In the genomic region with DNA sequence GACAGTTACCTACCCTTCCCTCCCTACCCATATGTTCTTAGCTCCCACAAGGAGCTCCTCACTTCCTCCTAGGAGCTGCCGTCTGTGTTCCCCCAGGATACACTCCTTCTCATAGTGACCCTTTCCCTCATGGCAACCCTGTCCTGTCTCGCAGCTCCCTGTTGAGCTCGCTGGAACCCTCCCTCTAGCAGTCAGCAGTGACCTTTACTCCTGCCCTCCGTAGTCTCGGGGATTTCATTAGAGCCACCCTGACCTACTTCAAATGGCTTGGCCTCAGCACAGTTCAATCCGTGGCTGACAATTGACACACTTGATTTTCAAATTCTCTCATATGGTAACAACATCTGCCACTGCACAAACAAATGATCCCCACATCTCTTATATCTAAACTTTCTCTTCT, we compare ENCODE assay signal across 20 mouse cellular contexts. TPM values are rescaled to one million over a fixed set of nuclear protein-coding genes. Genes with fewer than 3 reads are reported as not detected.
DNase-seq lines count a peak whose midpoint lies in the region; ATAC-seq lines count a peak whose summit lies in the region.
"Had no signal": no experiment of that assay in that cellular context is flagged by ENCODE, and none has a peak within 500 bp of the region (broad histone marks: within the 10 kb centered on the region; RNA-seq: fewer than 3 reads in every experiment).

No protein-coding gene starts in this region.

- no peaks in the 10 kb centered on the region for H3K4me1 ChIP-seq in kidney, embryonic 14.5 days (ENCODE audit: control insufficient read depth, insufficient read depth, low read length)
- no peaks in the 10 kb centered on the region for H3K4me1 ChIP-seq in liver, embryonic 16.5 days (ENCODE audit: control insufficient read depth, low read depth, low read length)
- no peaks in the 10 kb centered on the region for H3K4me1 ChIP-seq in liver, embryonic 12.5 days
- H3K4me1 ChIP-seq: hindbrain, embryonic 13.5 days; liver, embryonic 15.5 days had no signal

- no peak overlapping the region for H3K4me2 ChIP-seq in kidney, embryonic 14.5 days (replicated peaks; ENCODE audit: low read depth, low read length)
- H3K4me2 ChIP-seq in liver, embryonic 16.5 days (ENCODE audit: low read depth, low read length) = no peak overlapping the region
- H3K4me2 ChIP-seq in liver, embryonic 12.5 days = no peak overlapping the region
- H3K4me2 ChIP-seq: hindbrain, embryonic 13.5 days; limb, embryonic 12.5 days; liver, embryonic 15.5 days had no signal

- H3K27me3 ChIP-seq in kidney, embryonic 14.5 days (ENCODE audit: control insufficient read depth, insufficient read depth, low read length) = no peaks in the 10 kb centered on the region
- no peaks in the 10 kb centered on the region for H3K27me3 ChIP-seq in liver, embryonic 16.5 days (ENCODE audit: control insufficient read depth, insufficient read depth, low read depth, low read length)
- H3K27me3 ChIP-seq in liver, embryonic 12.5 days (replicated peaks) = no peaks in the 10 kb centered on the region
- H3K27me3 ChIP-seq: hindbrain, embryonic 13.5 days; limb, embryonic 12.5 days; liver, embryonic 15.5 days had no signal

- H3K9ac ChIP-seq in kidney, embryonic 14.5 days (ENCODE audit: low read depth, low read length) = no peak overlapping the region
- H3K9ac ChIP-seq in liver, embryonic 16.5 days (ENCODE audit: low read depth, low read length) = no peak overlapping the region
- no peak overlapping the region for H3K9ac ChIP-seq in liver, embryonic 12.5 days
- H3K9ac ChIP-seq: hindbrain, embryonic 13.5 days; limb, embryonic 12.5 days; liver, embryonic 15.5 days had no signal

- H3K27ac ChIP-seq in kidney, embryonic 14.5 days (ENCODE audit: low read depth, low read length) = no peak overlapping the region
- H3K27ac ChIP-seq in liver, embryonic 16.5 days (ENCODE audit: low read length) = no peak overlapping the region
- H3K27ac ChIP-seq in liver, embryonic 12.5 days = no peak overlapping the region
- H3K27ac ChIP-seq: heart, adult 2 months; hindbrain, embryonic 13.5 days; layer of hippocampus, adult 2 months; limb, embryonic 12.5 days; liver, embryonic 15.5 days; macrophage; stomach, postnatal 0 days had no signal

- no peak for ATAC-seq in kidney, embryonic 14.5 days (ENCODE audit: low FRiP score, low TSS enrichment)
- ATAC-seq in liver, embryonic 16.5 days (ENCODE audit: low read depth) = peak; percentile 63; the same call in 1 of the 2 replicates
- no peak for ATAC-seq in liver, embryonic 12.5 days
- ATAC-seq: lung, postnatal 0 days had no signal

- H3K4me3 ChIP-seq in kidney, embryonic 14.5 days (ENCODE audit: low read length) = no peak overlapping the region
- H3K4me3 ChIP-seq in liver, embryonic 16.5 days (ENCODE audit: low read depth, low read length) = no peak overlapping the region
- no peak overlapping the region for H3K4me3 ChIP-seq in liver, embryonic 12.5 days
- H3K4me3 ChIP-seq: heart, adult 2 months; hindbrain, embryonic 13.5 days; layer of hippocampus, adult 2 months; limb, embryonic 12.5 days; liver, embryonic 15.5 days had no signal

- DNase-seq in kidney, adult 11 months = peak; percentile 11
- DNase-seq in adipocyte (ENCODE audit: low spot score) = peak; percentile 61
- peak; percentile 34 for DNase-seq in retina, postnatal 1 day
- DNase-seq in embryo, embryonic 9.5 days (ENCODE audit: extremely low spot score) = no peak
- DNase-seq: cerebellum, adult 11 months; cerebellum, adult 9-11 months; gastrocnemius, postnatal 36 days; heart, adult 2 months; heart, postnatal 36 days; kidney, adult 18-20 months had no signal

- WGBS in kidney, embryonic 14.5 days = 33% methylated on average over 6 of the region's 6 CpGs
- 31% methylated on average over 6 of the region's 6 CpGs for WGBS in liver, embryonic 16.5 days (ENCODE audit: insufficient replicate concordance)
- WGBS in liver, embryonic 12.5 days (ENCODE audit: insufficient replicate concordance) = 38% methylated on average over 6 of the region's 6 CpGs

- H3K9me3 ChIP-seq in kidney, embryonic 14.5 days (ENCODE audit: control insufficient read depth, low read length) = no peaks in the 10 kb centered on the region
- H3K9me3 ChIP-seq in liver, embryonic 16.5 days (replicated peaks; ENCODE audit: control insufficient read depth, low read length) = no peaks in the 10 kb centered on the region
- H3K9me3 ChIP-seq in liver, embryonic 12.5 days (replicated peaks) = no peaks in the 10 kb centered on the region
- H3K9me3 ChIP-seq: hindbrain, embryonic 13.5 days; limb, embryonic 12.5 days; liver, embryonic 15.5 days had no signal

- peaks cover 11% of the 10 kb centered on the region for H3K36me3 ChIP-seq in kidney, embryonic 14.5 days (ENCODE audit: control insufficient read depth, insufficient read depth, low read length)
- H3K36me3 ChIP-seq in liver, embryonic 16.5 days (ENCODE audit: control insufficient read depth, insufficient read depth) = no peaks in the 10 kb centered on the region
- H3K36me3 ChIP-seq in liver, embryonic 12.5 days = peaks cover 19% of the 10 kb centered on the region

RNA-seq across cellular contexts. Expression of a gene that starts 20.5 kb away (rescaled TPM):
- polyA plus RNA-seq in kidney, embryonic 14.5 days (2014; fragmentation: Nextera tagmentation; extraction: Ambion mirVana) = 2.6 and 4.1 TPM in 2 replicates
- polyA plus RNA-seq in liver, embryonic 16.5 days (2015; fragmentation: Nextera tagmentation; extraction: Ambion mirVana) = 0.28 and 0.34 TPM in 2 replicates
- 0.60 and 0.87 TPM in 2 replicates for polyA plus RNA-seq in liver, embryonic 12.5 days (2016; fragmentation: Nextera tagmentation; extraction: Ambion mirVana)

RNA-seq across cellular contexts. Expression of a gene that starts 42.0 kb away (rescaled TPM):
- polyA plus RNA-seq in kidney, embryonic 14.5 days (2014; fragmentation: Nextera tagmentation; extraction: Ambion mirVana) = 3.5 and 5.7 TPM in 2 replicates
- polyA plus RNA-seq in liver, embryonic 16.5 days (2015; fragmentation: Nextera tagmentation; extraction: Ambion mirVana) = 1.2 TPM in 2 replicates
- 1.8 and 2.0 TPM in 2 replicates for polyA plus RNA-seq in liver, embryonic 12.5 days (2016; fragmentation: Nextera tagmentation; extraction: Ambion mirVana)

RNA-seq across cellular contexts. Expression of a gene that starts 46.9 kb away (rescaled TPM):
- 13.4 and 26.6 TPM in 2 replicates for polyA plus RNA-seq in kidney, embryonic 14.5 days (2014; fragmentation: Nextera tagmentation; extraction: Ambion mirVana)
- 8.1 and 8.2 TPM in 2 replicates for polyA plus RNA-seq in liver, embryonic 16.5 days (2015; fragmentation: Nextera tagmentation; extraction: Ambion mirVana)
- polyA plus RNA-seq in liver, embryonic 12.5 days (2016; fragmentation: Nextera tagmentation; extraction: Ambion mirVana) = 13.4 and 14.2 TPM in 2 replicates

RNA-seq across cellular contexts. Expression of a gene that starts 59.5 kb away (rescaled TPM):
- 0.58 and 1.9 TPM in 2 replicates for polyA plus RNA-seq in kidney, embryonic 14.5 days (2014; fragmentation: Nextera tagmentation; extraction: Ambion mirVana)
- polyA plus RNA-seq in liver, embryonic 16.5 days (2015; fragmentation: Nextera tagmentation; extraction: Ambion mirVana) = not detected in 2 replicates
- 0.41 and 0.99 TPM in 2 replicates for polyA plus RNA-seq in liver, embryonic 12.5 days (2016; fragmentation: Nextera tagmentation; extraction: Ambion mirVana)
- polyA plus RNA-seq: heart, adult 2 months; liver, embryonic 15.5 days; macrophage had no signal

RNA-seq across cellular contexts. Expression of a gene that starts 59.6 kb away (rescaled TPM):
- 13.8 and 14.4 TPM in 2 replicates for polyA plus RNA-seq in kidney, embryonic 14.5 days (2014; fragmentation: Nextera tagmentation; extraction: Ambion mirVana)
- polyA plus RNA-seq in liver, embryonic 16.5 days (2015; fragmentation: Nextera tagmentation; extraction: Ambion mirVana) = 1.0 and 1.4 TPM in 2 replicates
- 3.0 and 3.3 TPM in 2 replicates for polyA plus RNA-seq in liver, embryonic 12.5 days (2016; fragmentation: Nextera tagmentation; extraction: Ambion mirVana)
